Mouse (Mus musculus) natural killer cell, adult 2 months (primary cell): ENCODE data around the gene H2-M10.2.

Source experiments
- DNase-seq, 2 experiments: peaks; one replicate each; pipeline ENCODE4 v3.0.0; 2022; ENCODE audit warnings: low spot score in 2 of 2

H2-M10.2 gene

DNA sequence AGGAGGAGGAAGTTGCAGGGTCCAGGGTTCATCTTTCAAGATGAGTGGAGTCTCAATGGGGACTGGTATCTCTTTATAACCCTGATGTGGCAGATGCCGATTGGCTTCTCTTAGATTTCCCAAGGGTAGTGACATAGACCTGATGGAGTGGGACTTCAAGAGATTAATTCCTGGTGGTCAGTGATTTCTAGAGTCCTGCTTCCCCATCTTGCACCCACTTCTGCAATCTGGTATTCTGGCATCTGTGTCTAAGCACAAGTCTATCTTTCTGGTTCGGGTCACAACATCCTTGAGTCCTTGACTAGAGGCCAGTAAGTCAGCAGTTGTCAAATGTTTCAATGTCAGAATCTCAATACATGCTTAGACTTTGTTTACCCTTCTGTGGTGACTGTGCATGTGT, at the start of gene H2-M10.2:
H2-M10.2 (minus strand) TSS at position 101 of the 400 bp plus-strand sequence.
- DNase-seq: no peak

DNA sequence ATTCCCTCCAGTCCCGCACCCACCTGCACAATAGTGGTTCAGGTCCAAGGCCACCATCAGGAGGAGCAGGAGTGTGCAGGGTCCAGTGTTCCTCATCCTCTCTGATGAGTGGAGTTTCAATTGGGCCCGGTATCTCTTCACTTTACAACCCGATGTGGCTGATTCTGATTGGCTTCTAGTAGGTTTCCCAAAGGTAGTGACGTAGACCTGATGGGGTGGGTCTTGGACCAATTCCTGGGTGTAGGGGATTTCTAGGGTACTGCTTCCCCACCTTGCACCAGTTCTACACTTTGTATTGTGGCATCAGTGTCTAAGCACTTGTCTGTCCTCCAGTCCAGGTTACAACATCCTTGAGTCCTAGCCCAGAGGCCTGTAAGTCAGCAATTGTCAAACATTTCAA, 39.8 kb upstream of the H2-M10.2 start, which contains the start of gene H2-M10.1:
H2-M10.1 (minus strand) TSS at position 101 of the 400 bp plus-strand sequence.
- no peak for DNase-seq

DNA sequence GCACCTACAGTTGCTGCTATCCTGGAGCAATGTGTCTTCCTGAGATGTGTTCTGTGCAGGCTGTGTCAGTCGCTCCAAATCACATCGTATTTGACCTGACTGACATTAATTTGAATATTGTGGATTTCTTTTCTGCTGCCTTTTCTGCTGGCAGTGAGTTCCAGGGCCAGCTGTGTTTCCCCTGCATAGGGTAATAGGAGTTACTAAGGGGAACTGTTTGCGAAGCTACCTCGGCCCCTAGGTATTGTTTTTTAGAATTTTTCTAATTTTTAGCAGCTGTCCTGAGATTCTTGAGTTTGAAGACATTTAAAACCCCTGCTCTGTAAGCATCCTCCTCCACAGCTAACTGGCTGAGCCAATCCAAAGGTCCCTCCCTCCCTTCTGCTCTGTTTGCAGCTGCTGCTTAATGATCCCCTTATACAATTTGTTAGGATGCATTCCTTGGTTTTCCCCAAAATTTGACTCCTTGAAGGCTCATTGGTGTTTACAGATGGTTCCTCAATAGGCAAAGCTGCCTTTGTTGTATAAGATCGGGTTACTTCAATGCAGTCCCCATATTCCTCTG, 29.5 kb upstream of the H2-M10.2 start:
- DNase-seq: no peak

DNA sequence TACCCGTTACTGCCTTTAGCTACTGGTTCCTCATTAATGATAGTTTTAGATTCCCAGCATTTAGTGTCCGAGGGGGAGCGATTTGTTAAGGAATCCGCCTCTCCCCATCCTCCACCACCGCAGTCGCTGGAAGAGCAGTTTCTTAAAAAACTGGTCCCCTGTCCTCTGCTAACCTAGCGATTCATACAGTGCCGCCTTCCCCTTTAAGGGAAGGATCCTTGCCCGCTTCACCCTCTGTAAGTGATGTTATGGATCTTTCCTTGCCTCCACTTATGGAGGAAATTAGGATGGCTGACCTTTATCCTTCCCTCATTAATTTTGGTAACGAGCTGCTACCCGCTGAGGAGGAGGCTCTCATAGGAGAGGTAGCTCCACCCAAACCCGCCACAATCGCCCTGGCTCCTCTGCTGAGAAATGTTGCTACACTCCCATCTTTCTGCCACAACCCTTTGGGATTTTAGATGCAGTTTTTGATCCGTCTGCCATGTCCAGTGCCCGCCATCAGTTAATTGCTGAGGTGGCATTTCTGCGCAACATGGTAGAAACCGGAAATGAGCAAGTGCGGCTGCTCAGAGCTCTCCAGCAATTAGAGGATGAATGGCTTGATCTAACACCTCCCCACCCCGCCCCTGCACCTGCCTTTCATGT, 28.9 kb upstream of the H2-M10.2 start:
- peak; percentile 55 to 60 for DNase-seq

DNA sequence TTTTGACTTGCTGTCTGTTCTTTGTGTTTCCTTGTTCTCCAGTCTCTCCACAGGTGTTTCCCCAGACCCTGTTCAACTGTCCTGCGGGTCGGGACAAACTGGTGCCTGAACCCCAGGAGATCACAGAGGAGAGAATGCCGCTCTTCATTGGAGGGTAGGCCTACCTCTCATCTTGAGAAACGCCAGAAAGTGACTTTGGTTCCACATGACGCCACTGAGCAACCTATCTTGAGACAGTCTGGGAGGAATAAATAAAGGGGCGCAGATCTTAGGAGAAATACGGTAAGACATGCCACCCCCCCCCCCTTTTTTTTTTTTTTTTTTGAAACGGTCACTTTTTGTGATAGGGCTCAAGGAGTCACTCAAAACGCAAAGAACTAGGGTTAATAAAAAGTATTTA, 28.2 kb upstream of the H2-M10.2 start:
- peak in 1 of 2 experiments; percentile 2 for DNase-seq

DNA sequence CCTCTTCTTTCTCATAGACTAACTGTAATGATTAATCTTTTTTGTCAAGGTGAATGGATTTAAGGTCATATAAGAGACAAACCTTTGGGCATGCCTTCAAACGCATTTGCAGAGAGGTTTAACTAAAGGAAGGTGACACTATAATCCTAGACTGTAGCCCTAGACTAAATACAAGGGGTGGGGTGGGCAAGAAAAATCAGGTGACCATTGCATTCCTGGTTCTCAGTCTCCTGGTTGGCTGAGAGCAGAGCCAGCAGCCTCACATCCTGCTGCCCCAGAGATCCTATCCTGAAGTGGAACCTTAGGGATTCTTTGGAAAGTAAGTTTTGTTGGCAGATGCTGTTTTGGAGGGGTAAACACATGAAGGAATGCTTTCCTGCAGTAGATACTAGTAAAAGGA, 23.0 kb upstream of the H2-M10.2 start:
- DNase-seq: no peak

DNA sequence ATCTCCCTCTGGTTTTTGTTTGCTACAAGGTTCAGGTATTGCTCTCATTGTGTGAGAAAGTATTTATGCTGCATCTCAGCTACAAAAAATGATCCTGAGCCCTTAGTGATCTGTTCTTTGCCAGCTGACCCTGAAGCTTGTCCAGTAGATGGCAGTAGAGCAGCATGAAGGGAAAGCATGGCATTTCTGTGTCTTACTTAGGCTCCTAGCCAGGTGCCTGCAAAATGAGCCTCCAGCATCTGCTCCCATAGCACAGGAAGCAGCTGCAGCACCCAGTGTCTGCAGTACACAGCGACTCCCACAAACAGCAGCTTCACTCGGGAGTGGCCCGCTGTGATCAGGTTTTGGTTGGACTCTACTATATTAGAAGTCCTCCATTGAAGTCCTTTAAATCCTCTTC, 22.6 kb upstream of the H2-M10.2 start:
- DNase-seq: peak; percentile 62 to 68

DNA sequence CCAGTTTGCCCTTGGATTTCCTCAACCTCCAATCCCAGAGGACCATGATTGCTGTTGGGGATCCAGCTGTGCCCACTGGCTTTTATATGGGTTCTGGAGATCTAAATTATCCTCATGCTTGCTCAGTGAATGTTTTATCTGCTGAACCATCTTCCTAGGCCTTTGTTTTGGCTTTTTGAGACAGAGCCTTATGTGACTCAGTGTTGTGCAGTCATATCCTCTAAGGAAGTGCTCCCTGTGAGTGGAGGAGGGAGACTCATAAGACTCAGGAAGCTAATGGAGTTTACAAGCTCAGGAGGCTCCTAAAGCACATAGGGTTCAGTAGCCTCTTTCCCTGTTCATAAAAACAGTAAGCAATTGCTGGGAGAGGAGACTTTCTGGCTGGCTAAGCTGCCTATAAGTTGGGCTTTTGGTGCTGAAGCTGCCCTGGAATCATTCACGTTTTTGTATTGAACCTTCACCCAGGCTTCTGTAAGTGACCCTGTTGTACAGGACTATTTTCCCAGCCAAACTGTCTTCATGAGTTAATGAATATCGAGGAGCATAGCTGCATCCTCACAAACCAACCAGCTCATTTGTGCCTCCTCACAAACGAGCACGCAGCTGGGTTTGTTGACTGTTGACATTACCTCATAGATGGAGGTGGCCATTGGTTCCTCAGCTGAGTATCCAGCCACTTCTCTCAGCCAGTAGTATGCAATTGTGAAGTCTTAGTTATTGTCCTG, 4.6 kb downstream of the H2-M10.2 start:
- no peak for DNase-seq

DNA sequence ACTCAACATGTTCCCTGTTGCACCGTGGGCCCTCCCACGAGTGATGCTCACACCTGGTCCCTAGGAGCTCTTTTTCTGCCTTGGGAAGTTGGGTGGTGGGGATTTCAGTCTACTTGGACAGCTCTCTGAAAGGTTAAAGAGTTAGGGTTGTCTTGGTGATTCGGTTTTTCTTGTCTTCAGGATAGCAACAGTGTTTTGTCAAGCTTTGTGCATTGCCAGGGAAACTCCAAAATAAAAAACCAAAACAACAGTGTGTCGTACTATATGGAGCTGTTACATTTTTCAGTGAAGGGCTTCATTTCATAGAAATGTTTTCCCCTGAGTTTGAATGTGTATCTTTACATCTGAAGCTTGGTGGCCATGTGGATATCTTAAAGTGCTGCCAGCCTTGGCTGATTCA, 11.5 kb downstream of the H2-M10.2 start:
- DNase-seq: no peak

DNA sequence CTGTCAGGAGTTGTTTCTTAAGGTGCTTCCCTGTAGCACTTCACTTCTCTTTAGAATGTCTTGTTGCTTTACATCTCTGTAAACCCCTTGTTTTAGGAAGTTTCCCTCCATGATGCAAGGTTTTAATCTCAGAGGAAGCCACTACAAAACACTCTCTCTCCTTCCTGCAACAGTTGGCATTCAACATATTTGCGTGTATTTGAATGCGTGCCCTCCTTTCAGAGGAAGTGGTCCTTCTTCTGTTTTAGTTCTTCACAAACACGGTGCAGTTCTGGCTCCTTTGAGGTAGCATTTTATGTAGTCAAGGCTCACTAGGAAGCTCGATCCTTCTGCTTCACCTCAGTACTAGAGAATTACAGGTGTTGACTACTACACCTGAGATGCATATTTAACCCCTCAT, 12.5 kb downstream of the H2-M10.2 start:
- no peak for DNase-seq

DNA sequence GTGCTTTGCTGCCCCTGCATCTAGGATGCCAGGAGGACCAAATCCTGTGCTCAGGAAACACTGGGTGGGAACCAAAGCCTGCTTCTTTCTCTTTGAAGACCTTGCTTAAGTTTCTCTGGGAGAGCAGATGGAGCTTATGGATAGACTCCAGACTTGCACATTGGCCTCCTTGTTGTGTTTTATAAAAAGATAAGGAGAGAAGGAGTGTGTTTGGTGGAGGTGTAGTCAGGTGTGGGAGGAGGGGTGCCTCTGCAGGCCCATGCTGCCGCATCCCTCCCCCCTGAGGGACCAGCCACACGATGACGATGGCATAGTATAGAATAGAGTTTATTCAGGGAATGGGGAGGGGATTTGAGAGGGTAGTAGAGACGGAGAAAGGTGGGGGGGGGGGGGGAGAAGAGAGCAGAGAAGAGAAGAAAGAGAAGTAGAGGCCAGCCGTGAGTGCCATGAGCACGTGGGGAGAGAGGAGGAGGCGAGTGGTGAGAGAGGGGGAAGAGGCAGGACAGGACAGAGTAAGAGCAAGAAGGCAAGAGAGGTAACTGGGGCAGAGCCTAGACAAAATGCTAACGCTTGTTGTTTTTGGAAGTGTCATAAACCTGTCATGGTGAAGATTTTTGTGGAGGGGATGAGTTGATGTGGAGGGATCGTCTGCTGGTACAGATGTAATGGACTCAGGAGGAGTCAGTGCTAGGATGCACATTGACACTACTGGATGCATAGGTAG, 13.5 kb downstream of the H2-M10.2 start:
- no peak for DNase-seq

DNA sequence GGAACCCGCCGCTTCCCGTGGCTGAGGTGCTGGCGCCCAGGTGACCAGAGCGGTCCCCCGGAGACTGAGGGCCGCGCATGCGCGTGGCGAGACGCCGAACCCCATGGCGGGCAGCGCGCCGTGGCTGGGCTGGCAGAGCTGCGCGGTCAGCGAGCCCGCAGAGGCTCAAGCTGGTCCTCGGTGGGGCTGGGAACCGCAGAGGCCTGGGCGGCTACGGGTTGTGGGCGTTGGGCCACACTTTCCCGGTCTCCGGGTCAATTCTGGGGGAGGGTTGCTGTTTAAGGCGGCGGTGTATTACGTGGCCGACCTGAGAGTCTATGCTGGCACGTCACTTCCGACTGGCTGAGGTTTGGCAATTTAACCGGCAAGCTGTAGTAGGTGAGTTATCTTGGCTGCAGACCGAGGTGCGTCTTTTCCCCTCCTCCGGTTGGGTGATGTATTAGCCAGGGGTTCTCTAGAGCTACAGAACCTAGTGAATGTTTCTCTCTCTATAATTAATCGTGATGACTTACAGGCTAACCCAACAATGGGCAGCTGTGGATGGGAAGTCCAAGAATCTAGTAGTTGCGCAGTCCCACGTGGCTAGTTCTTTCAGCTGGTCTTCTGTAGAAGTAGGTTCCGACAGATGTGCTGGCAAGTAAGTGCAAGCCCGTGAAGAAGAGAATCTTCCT, 14.6 kb downstream of the H2-M10.2 start, which contains the start of gene Trim39:
Trim39 (minus strand) TSS at position 662 of the 671 bp plus-strand sequence.
- DNase-seq: peak; percentile 87 to 90

DNA sequence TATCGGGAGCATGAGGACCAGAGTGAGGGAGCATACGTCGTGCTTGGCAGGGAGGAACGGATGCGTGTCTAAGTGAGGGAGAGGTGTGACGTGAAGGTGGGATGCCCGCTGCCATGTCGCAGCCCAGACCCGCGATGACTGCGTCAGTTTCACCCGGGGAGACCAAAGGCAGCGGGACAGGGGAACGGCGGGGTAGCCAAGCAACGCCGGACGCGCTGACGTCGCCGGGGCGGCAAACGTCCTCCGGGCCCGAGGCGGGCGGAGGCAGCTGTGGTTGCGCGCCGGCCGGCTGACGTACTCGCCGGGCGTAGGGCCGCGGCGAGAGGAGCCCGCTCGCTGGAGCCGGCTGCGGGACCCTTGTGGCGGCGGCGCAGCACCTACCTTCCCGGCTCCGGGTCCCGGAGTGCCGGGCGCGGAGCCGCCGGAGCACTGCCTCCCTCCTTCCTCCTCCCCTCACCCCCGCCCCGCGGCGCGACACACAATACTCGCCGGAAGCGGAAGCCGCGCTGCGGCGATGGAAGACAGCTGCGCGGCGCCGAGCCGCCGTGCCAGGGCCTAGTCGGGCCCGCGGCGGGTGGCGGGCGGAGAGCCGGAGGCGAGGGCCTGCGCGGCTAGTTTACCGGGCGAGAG, 15.2 kb downstream of the H2-M10.2 start:
- DNase-seq: peak; percentile 87 to 90

DNA sequence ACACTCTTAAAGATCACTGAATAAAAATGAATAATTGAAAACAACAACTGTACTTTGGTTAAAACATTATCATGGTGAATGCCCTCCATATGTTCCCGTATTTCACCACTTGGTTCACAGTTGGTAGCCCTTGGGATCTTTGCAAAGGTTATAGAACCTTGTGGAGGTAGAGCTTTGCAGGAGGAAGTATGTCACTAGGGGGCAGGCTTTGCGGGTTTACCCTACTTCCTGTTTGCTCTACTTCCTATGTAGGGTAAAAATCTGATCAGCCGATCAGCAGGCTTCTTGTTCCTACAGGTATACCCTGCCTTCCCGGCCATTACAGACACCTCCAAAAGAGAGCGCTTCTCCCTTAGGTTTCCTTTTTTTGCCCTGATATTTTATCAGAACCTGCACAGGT, 20.5 kb downstream of the H2-M10.2 start:
- DNase-seq: peak; percentile 59 to 72

DNA sequence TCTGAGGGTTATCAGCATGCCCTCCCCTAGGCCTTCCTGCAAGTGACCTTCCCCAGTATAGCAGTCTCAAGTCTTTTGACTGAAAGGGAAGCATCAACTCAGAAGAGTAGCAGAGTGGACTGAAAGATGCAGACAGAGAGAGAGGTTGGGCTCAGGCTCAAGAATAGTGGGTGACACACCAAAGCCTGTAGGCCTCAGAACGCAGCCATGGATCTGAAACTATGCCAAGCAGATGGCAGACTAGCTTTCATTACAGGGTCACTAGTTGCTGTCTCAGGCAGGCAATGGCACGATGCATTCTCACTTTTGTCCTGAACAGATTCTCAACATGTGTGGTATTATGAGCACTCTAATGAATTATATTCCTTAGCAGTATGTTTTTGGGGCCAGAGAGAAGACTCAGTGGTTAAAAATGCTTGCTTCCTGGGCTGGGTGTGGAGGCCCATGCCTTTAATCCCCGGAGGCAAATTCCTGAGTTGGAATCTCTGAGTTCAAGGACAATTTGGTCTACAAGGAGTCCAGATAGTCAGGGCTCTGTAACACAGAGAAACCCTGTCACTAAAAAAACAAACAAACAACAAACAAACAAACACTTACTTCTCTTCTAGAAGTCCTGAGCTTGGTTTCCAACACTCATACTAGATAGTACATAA, 21.9 kb downstream of the H2-M10.2 start:
- DNase-seq: no peak

DNA sequence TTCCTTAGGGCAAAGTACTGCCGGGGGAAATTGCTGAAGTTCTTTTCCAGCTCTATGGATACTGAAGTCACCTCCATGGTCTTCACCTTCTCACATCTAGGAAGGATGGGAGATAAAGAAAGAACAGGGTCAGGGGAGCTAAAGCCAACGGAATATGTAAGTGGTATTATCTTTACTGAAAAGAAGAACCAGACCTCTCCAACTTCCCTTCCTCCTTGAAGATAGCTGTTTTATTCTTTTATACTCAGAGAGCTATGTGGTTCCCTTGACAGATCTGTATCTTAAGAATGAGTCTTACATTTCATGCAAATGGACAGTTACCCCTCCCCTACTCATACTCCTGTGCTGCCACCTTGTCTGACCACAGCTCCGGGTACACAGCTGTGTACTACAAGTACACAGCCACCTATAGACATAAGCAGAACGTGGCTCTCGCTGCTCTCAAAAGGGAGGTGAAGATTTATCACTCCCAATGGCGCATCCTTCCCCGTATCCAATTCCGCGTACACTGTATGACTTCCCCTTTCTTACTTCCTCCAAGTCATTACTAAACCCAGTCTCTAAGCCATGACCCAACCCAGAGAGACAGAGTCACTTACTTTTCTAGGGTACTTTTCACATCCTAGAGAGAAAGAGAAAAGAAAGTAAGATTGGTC, 24.7 kb downstream of the H2-M10.2 start:
- DNase-seq: no peak

DNA sequence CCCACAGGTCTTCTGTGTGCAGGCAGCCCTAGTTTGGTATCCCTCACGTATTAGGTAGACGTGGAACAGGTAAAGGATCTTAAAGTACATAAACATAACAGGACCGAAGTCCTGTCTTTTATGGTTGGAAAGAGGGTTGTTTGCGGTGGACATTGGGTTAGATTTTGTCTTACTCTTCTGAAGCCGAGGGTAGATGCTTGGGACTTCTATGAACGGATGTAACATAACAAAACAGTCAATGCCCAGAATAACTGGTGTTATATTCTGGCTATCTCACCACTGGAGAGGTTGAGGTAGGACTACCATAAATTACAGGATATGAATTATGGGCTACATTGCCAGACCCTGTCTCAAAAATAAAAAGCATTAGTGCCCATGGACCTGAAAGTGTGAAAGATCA, 28.3 kb downstream of the H2-M10.2 start, which contains the start of gene Rpp21:
Rpp21 (minus strand) TSS at position 101 of the 400 bp plus-strand sequence.
- no peak for DNase-seq

DNA sequence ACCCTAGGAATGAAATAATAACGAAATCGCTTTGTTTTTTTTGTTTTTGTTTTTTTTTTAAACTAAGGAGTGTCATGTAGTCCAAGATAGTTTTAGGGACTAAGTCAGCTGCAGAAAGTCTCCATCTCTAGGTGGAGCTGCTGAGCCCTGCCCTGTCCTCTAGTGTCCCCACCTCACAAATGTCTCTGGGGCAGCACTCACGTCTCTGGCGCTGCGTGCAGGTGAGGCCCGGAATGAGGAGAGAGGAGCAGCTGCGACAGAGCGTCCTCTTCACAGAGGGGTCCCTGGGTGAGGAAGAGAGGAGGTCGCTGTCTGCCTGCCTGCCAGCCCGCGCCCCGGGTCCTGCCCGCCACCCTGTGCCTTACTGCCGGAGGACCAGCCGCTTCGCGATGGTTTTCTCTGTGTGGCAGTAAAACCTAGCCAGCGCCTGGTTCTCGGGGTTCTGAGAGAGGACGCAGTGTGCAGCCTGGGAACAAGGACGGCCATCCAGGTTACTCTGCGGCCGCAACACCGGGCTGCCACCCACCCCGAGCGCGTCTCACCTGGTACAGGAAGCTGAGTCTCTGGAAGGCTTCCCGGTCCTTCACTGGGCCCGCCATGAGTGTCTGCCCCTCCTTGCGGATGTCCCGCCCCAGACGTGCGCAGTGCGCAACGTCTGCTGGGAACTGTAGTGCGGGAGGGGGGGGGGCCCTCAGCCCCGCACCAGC, 28.9 kb downstream of the H2-M10.2 start:
- peak; percentile 52 to 62 for DNase-seq

DNA sequence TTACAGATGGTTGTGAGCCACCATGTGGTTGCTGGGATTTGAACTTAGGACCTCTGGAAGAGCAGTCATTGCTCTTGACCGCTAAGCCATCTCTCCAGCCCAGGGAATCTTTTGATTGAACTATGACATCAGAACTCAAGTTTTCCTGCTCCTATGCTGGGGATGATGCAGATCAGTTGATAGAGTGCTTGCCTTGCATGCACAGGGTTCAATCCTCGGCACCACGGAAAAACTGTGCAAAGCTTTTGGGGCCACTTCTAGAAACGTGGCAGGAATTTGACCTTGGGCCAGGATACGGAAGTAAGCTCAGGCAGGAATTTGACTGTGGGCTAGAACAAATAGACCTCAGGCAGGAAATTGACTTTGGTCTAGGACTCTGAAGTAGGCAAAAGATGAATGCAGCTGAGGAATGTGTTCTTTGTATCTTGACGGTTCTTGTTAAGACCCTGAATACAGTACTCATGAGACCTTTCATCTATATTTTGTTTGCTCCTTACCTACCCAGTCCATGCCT, 33.1 kb downstream of the H2-M10.2 start:
- no peak for DNase-seq
